Mouse (Mus musculus): ENCODE measurements around the gene Lad1. TPM values are rescaled to one million over a fixed set of nuclear protein-coding genes. Genes with fewer than 3 reads are reported as not detected.

Lad1 gene
- polyA plus RNA-seq, 1 experiment from 2014 or later, result 128 TPM

GRCm38 (mm10) chr1:135864830-135865229, 46.4 kb downstream of the Lad1 start:
- Histone ChIP-seq H3K9ac (ENCODE audit: low read length) (no peak overlapping the region), H3K27ac (replicated peaks) (no peak overlapping the region), H3K4me1 (replicated peaks; ENCODE audit: control insufficient read depth, insufficient read depth) (no peaks in the 10 kb centered on the region), H3K4me2 (replicated peaks; ENCODE audit: low read depth) (no peak overlapping the region), H3K27me3 (ENCODE audit: control insufficient read depth, insufficient read depth, low read length) (no peaks in the 10 kb centered on the region), H3K4me3 (ENCODE audit: low read depth, low read length) (no peak overlapping the region), H3K9me3 (ENCODE audit: control insufficient read depth, low read length) (no peaks in the 10 kb centered on the region), H3K36me3 (ENCODE audit: control insufficient read depth, insufficient read depth, low read length) (no peaks in the 10 kb centered on the region)
- no peak for DNase-seq (ENCODE audit: low spot score)
- ATAC-seq (ENCODE audit: low FRiP score, low TSS enrichment), result no peak
- TF ChIP-seq EP300 (optimal IDR thresholded peaks at IDR 0.05) (no peak), CTCF (IDR thresholded peaks at IDR 0.05; ENCODE audit: low read depth) (no peak)
- 80% methylated on average over 6 of the region's 6 CpGs for WGBS

GRCm38 (mm10) chr1:135865518-135866194, 47.3 kb downstream of the Lad1 start:
- DNase-seq (ENCODE audit: low spot score) (peak; percentile 89), ATAC-seq (ENCODE audit: low FRiP score, low TSS enrichment) (peak; percentile 73)
- no peaks in the 10 kb centered on the region for H3K36me3 ChIP-seq (ENCODE audit: control insufficient read depth, insufficient read depth, low read length)
- no peak overlapping the region for H3K27ac ChIP-seq (replicated peaks)
- H3K9ac ChIP-seq (ENCODE audit: low read length), result no peak overlapping the region
- no peaks in the 10 kb centered on the region for H3K9me3 ChIP-seq (ENCODE audit: control insufficient read depth, low read length)
- H3K4me1 ChIP-seq (replicated peaks; ENCODE audit: control insufficient read depth, insufficient read depth), result no peaks in the 10 kb centered on the region
- H3K27me3 ChIP-seq (ENCODE audit: control insufficient read depth, insufficient read depth, low read length), result no peaks in the 10 kb centered on the region
- no peak overlapping the region for H3K4me2 ChIP-seq (replicated peaks; ENCODE audit: low read depth)
- TF ChIP-seq CTCF (IDR thresholded peaks at IDR 0.05; ENCODE audit: low read depth) (peak; percentile 99), EP300 (optimal IDR thresholded peaks at IDR 0.05) (no peak)
- 44% methylated on average over 19 of the region's 19 CpGs for WGBS
- H3K4me3 ChIP-seq (ENCODE audit: low read depth, low read length), result no peak overlapping the region

- no peaks in the 10 kb centered on the region for H3K27me3 ChIP-seq (ENCODE audit: control insufficient read depth, insufficient read depth, low read length)
- no peak overlapping the region for H3K4me2 ChIP-seq (replicated peaks; ENCODE audit: low read depth)
- H3K27ac ChIP-seq (replicated peaks), result no peak overlapping the region
- DNase-seq (ENCODE audit: low spot score) (no peak), ATAC-seq (ENCODE audit: low FRiP score, low TSS enrichment) (no peak)
- no peak overlapping the region for H3K4me3 ChIP-seq (ENCODE audit: low read depth, low read length)
- no peaks in the 10 kb centered on the region for H3K9me3 ChIP-seq (ENCODE audit: control insufficient read depth, low read length)
- no peaks in the 10 kb centered on the region for H3K4me1 ChIP-seq (replicated peaks; ENCODE audit: control insufficient read depth, insufficient read depth)
- WGBS, result 87% methylated on average over 6 of the region's 6 CpGs
- H3K36me3 ChIP-seq (ENCODE audit: control insufficient read depth, insufficient read depth, low read length), result no peaks in the 10 kb centered on the region
- TF ChIP-seq EP300 (optimal IDR thresholded peaks at IDR 0.05) (no peak), CTCF (IDR thresholded peaks at IDR 0.05; ENCODE audit: low read depth) (no peak)
- no peak overlapping the region for H3K9ac ChIP-seq (ENCODE audit: low read length)
Observed at GRCm38 (mm10) chr1:135868570-135868969, 50.2 kb downstream of the Lad1 start.

GRCm38 (mm10) chr1:135872991-135873390, 54.6 kb downstream of the Lad1 start:
- Histone ChIP-seq H3K27ac (replicated peaks) (no peak overlapping the region), H3K4me2 (replicated peaks; ENCODE audit: low read depth) (no peak overlapping the region), H3K9ac (ENCODE audit: low read length) (no peak overlapping the region), H3K27me3 (ENCODE audit: control insufficient read depth, insufficient read depth, low read length) (no peaks in the 10 kb centered on the region), H3K9me3 (ENCODE audit: control insufficient read depth, low read length) (no peaks in the 10 kb centered on the region), H3K36me3 (ENCODE audit: control insufficient read depth, insufficient read depth, low read length) (no peaks in the 10 kb centered on the region), H3K4me3 (ENCODE audit: low read depth, low read length) (no peak overlapping the region), H3K4me1 (replicated peaks; ENCODE audit: control insufficient read depth, insufficient read depth) (no peaks in the 10 kb centered on the region)
- no peak for DNase-seq (ENCODE audit: low spot score)
- 70% methylated on average over 4 of the region's 4 CpGs for WGBS
- TF ChIP-seq CTCF (IDR thresholded peaks at IDR 0.05; ENCODE audit: low read depth) (no peak), EP300 (optimal IDR thresholded peaks at IDR 0.05) (no peak)
- ATAC-seq (ENCODE audit: low FRiP score, low TSS enrichment), result no peak

GRCm38 (mm10) chr1:135877248-135877647, 58.9 kb downstream of the Lad1 start:
- Histone ChIP-seq H3K4me1 (replicated peaks; ENCODE audit: control insufficient read depth, insufficient read depth) (no peaks in the 10 kb centered on the region), H3K27me3 (ENCODE audit: control insufficient read depth, insufficient read depth, low read length) (no peaks in the 10 kb centered on the region), H3K9ac (ENCODE audit: low read length) (no peak overlapping the region), H3K4me2 (replicated peaks; ENCODE audit: low read depth) (no peak overlapping the region), H3K4me3 (ENCODE audit: low read depth, low read length) (no peak overlapping the region), H3K27ac (replicated peaks) (no peak overlapping the region), H3K36me3 (ENCODE audit: control insufficient read depth, insufficient read depth, low read length) (no peaks in the 10 kb centered on the region), H3K9me3 (ENCODE audit: control insufficient read depth, low read length) (no peaks in the 10 kb centered on the region)
- WGBS, result 87% methylated on average over 2 of the region's 2 CpGs
- DNase-seq (ENCODE audit: low spot score), result no peak
- TF ChIP-seq EP300 (optimal IDR thresholded peaks at IDR 0.05) (no peak), CTCF (IDR thresholded peaks at IDR 0.05; ENCODE audit: low read depth) (no peak)
- ATAC-seq (ENCODE audit: low FRiP score, low TSS enrichment), result no peak

- WGBS, result 70% methylated on average over 10 of the region's 10 CpGs
- Histone ChIP-seq H3K4me1 (replicated peaks; ENCODE audit: control insufficient read depth, insufficient read depth) (no peaks in the 10 kb centered on the region), H3K4me2 (replicated peaks; ENCODE audit: low read depth) (no peak overlapping the region), H3K27ac (replicated peaks) (no peak overlapping the region), H3K27me3 (ENCODE audit: control insufficient read depth, insufficient read depth, low read length) (no peaks in the 10 kb centered on the region), H3K9ac (ENCODE audit: low read length) (no peak overlapping the region), H3K9me3 (ENCODE audit: control insufficient read depth, low read length) (no peaks in the 10 kb centered on the region), H3K36me3 (ENCODE audit: control insufficient read depth, insufficient read depth, low read length) (no peaks in the 10 kb centered on the region), H3K4me3 (ENCODE audit: low read depth, low read length) (no peak overlapping the region)
- ATAC-seq (ENCODE audit: low FRiP score, low TSS enrichment) (0 out of 2 replicates have a peak, but pooled peaks have one; percentile 52), DNase-seq (ENCODE audit: low spot score) (peak; percentile 78)
- TF ChIP-seq CTCF (IDR thresholded peaks at IDR 0.05; ENCODE audit: low read depth) (peak; percentile 91), EP300 (optimal IDR thresholded peaks at IDR 0.05) (no peak)
Observed at GRCm38 (mm10) chr1:135882385-135883109, 64.1 kb downstream of the Lad1 start.

Other genes with a start within 250 kb of the Lad1 start
- gene Nav1, start 211.3 kb upstream of the Lad1 start, polyA plus RNA-seq (2015; fragmentation: Nextera tagmentation; extraction: Ambion mirVana), result 3.7 and 3.9 TPM in 2 replicates
- 418 and 496 TPM in 2 replicates for gene Csrp1, start 98.5 kb upstream of the Lad1 start, polyA plus RNA-seq (2015; fragmentation: Nextera tagmentation; extraction: Ambion mirVana)
- gene Phlda3, start 52.5 kb upstream of the Lad1 start, polyA plus RNA-seq (2015; fragmentation: Nextera tagmentation; extraction: Ambion mirVana), result 91.1 and 92.2 TPM in 2 replicates
- 4.2 and 6.8 TPM in 2 replicates for gene Tnni1, start 39.2 kb upstream of the Lad1 start, polyA plus RNA-seq (2015; fragmentation: Nextera tagmentation; extraction: Ambion mirVana)
- 36.4 and 39.9 TPM in 2 replicates for gene Tnnt2, start 17.8 kb downstream of the Lad1 start, polyA plus RNA-seq (2015; fragmentation: Nextera tagmentation; extraction: Ambion mirVana)
- gene Pkp1, start 100.6 kb downstream of the Lad1 start, polyA plus RNA-seq (2015; fragmentation: Nextera tagmentation; extraction: Ambion mirVana), result 29.8 and 34.2 TPM in 2 replicates
- 0.02 and 0.04 TPM in 2 replicates for gene Igfn1, start 187.7 kb downstream of the Lad1 start, polyA plus RNA-seq (2015; fragmentation: Nextera tagmentation; extraction: Ambion mirVana)
- gene Tmem9, start 189.6 kb downstream of the Lad1 start, polyA plus RNA-seq (2015; fragmentation: Nextera tagmentation; extraction: Ambion mirVana), result 65.9 and 66.1 TPM in 2 replicates
- gene Ascl5, start 232.2 kb downstream of the Lad1 start, polyA plus RNA-seq (2015; fragmentation: Nextera tagmentation; extraction: Ambion mirVana), result 0.18 TPM in 1 of 2 replicates, not detected in the other
- gene Cacna1s, start 234.2 kb downstream of the Lad1 start, polyA plus RNA-seq (2015; fragmentation: Nextera tagmentation; extraction: Ambion mirVana), result 0.18 TPM in 1 of 2 replicates, not detected in the other